Mouse (Mus musculus) liver, embryonic 11.5 days (tissue): ENCODE measurements around the gene Nol12. TPM values are rescaled to one million over a fixed set of nuclear protein-coding genes. Genes with fewer than 3 reads are reported as not detected.

ENCODE experiments used
- ATAC-seq: fragments of 200-750 bp; cut with Nextera tagmentation; replicated peaks from 2 replicates; pipeline ENCODE4 v1.8.0; 2017; ENCODE audit warnings: moderate number of reproducible peaks, mild to moderate bottlenecking, moderate TSS enrichment, moderate library complexity; ENCODE audit not compliant: low FRiP score
- DNase-seq: peaks from one replicate; pipeline ENCODE4 v3.0.0-alpha.2; 2017; ENCODE audit warnings: low spot score
- H3K27ac ChIP-seq: fragments of 300-500 bp; sonication (generic); 2 replicates; pipeline ENCODE4 v1.5.1; 2014; ENCODE audit warnings: mild to moderate bottlenecking, low read depth, low read length, control low read depth
- H3K27me3 ChIP-seq: fragments of 300-500 bp; sonication (generic); replicated peaks from 2 replicates; pipeline ENCODE4 v1.6.1; 2014; ENCODE audit warnings: low read length, mixed read lengths; ENCODE audit not compliant: control insufficient read depth, insufficient read depth
- H3K36me3 ChIP-seq: fragments of 300-500 bp; sonication (generic); 2 replicates; pipeline ENCODE4 v1.6.1; 2014; ENCODE audit warnings: mild to moderate bottlenecking, low read length, moderate library complexity, mixed read lengths; ENCODE audit not compliant: control insufficient read depth, insufficient read depth
- H3K4me1 ChIP-seq: fragments of 300-500 bp; sonication (generic); replicated peaks from 2 replicates; pipeline ENCODE4 v1.6.1; 2014; ENCODE audit warnings: low read length, mixed read lengths; ENCODE audit not compliant: control insufficient read depth, insufficient read depth
- H3K4me2 ChIP-seq: fragments of 300-500 bp; sonication (generic); 2 replicates; pipeline ENCODE4 v1.6.1; 2014; ENCODE audit warnings: mild to moderate bottlenecking, control low read depth, moderate library complexity
- H3K4me3 ChIP-seq: fragments of 300-500 bp; sonication (generic); 2 replicates; pipeline ENCODE4 v1.5.1; 2014; ENCODE audit warnings: low read depth, low read length, control low read depth
- H3K9ac ChIP-seq: fragments of 300-500 bp; sonication (generic); 2 replicates; pipeline ENCODE4 v1.6.1; 2014; ENCODE audit warnings: low read depth, low read length, control low read depth
- H3K9me3 ChIP-seq: fragments of 300-500 bp; sonication (generic); 2 replicates; pipeline ENCODE4 v1.6.1; 2016; ENCODE audit warnings: low read length, inconsistent platforms, mixed read lengths; ENCODE audit not compliant: control insufficient read depth
- WGBS: fragments of 180-500 bp; shearing (Covaris S2); extraction: QIAGEN DNeasy Blood & Tissue Kit; methylation state at CpG from one replicate; pipeline ENCODE4 v1.1.7; 2014; 5-methylcytosine and 5-hydroxymethylcytosine counted together
- polyA plus RNA-seq: library from polyadenylated mRNA; unstranded; fragments of >200 nt; fragmentation: Nextera tagmentation; extraction: Ambion mirVana; gene quantifications from 2 replicates; pipeline ENCODE4 v1.2.1, GENCODE M21; 2014

The Nol12 gene
- polyA plus RNA-seq, 1 experiment from 2014 or later, result 75.3 TPM

GRCm38 (mm10) chr15:78923585-78923984 lies 11.1 kb upstream of the Nol12 start:
- H3K4me2 ChIP-seq, result peak overlapping the region; percentile 83
- 38% methylated on average over 6 of the region's 6 CpGs for WGBS

GRCm38 (mm10) chr15:78925129-78925528 lies 9.6 kb upstream of the Nol12 start:
- Histone ChIP-seq H3K9ac (peak overlapping the region; percentile 77; the same call in 1 of the 2 replicates), H3K27me3 (no peaks in the 10 kb centered on the region), H3K27ac (peak overlapping the region; percentile 89), H3K4me1 (peaks cover 63% of the 10 kb centered on the region), H3K36me3 (peaks cover 9% of the 10 kb centered on the region), H3K4me2 (peak overlapping the region; percentile 97), H3K4me3 (no peak overlapping the region), H3K9me3 (no peaks in the 10 kb centered on the region)
- ATAC-seq (no peak), DNase-seq (no peak)
- 51% methylated on average over 8 of the region's 8 CpGs for WGBS

More at GRCm38 (mm10) chr15:78923585-78923984, 11.1 kb upstream of the Nol12 start:
- Histone ChIP-seq H3K9ac (peak overlapping the region; percentile 71), H3K9me3 (no peaks in the 10 kb centered on the region), H3K36me3 (peaks cover 5% of the 10 kb centered on the region; the same call in 1 of the 2 replicates), H3K27me3 (no peaks in the 10 kb centered on the region), H3K4me3 (peak overlapping the region; percentile 46), H3K4me1 (peaks cover 62% of the 10 kb centered on the region), H3K27ac (peak overlapping the region; percentile 99)
- ATAC-seq, result peak; percentile 76
- DNase-seq, result peak; percentile 71

GRCm38 (mm10) chr15:78926021-78926919 lies 8.5 kb upstream of the Nol12 start, which contains the start of gene Lgals1:
Gene Lgals1, plus strand, starts transcription at chr15:78926725.
- WGBS, result 8% methylated on average over 20 of the region's 20 CpGs
- Histone ChIP-seq H3K27ac (peak within 1 kb of the TSS; percentile 89), H3K9ac (peak within 1 kb of the TSS; percentile 77), H3K4me3 (peak within 1 kb of the TSS; percentile 59), H3K4me1 (peaks cover 60% of the 10 kb centered on the region), H3K27me3 (no peaks in the 10 kb centered on the region), H3K9me3 (no peaks in the 10 kb centered on the region), H3K36me3 (peaks cover 11% of the 10 kb centered on the region), H3K4me2 (peak within 1 kb of the TSS; percentile 97)
- peak; percentile 87 for DNase-seq
- ATAC-seq, result peak; percentile 45

- ATAC-seq (no peak), DNase-seq (no peak)
- Histone ChIP-seq H3K36me3 (peaks cover 8% of the 10 kb centered on the region), H3K4me2 (peak overlapping the region; percentile 97), H3K4me1 (peaks cover 58% of the 10 kb centered on the region), H3K9me3 (no peaks in the 10 kb centered on the region), H3K27ac (peak overlapping the region; percentile 89), H3K4me3 (peak overlapping the region; percentile 59), H3K9ac (peak overlapping the region; percentile 77), H3K27me3 (no peaks in the 10 kb centered on the region)
- WGBS, result 8% methylated on average over 15 of the region's 15 CpGs
Observed at GRCm38 (mm10) chr15:78927021-78927787, 7.5 kb upstream of the Nol12 start.

GRCm38 (mm10) chr15:78927788-78928457 lies 6.8 kb upstream of the Nol12 start:
- H3K4me2 ChIP-seq, result peak overlapping the region; percentile 97
- peak overlapping the region; percentile 89 for H3K27ac ChIP-seq
- under 1% methylated on average over 33 of the region's 35 CpGs for WGBS
- DNase-seq (peak; percentile 87), ATAC-seq (peak; percentile 53)
- peak overlapping the region; percentile 77 for H3K9ac ChIP-seq
- H3K4me3 ChIP-seq, result peak overlapping the region; percentile 59
- H3K27me3 ChIP-seq, result no peaks in the 10 kb centered on the region
- peaks cover 8% of the 10 kb centered on the region for H3K36me3 ChIP-seq
- peaks cover 53% of the 10 kb centered on the region for H3K4me1 ChIP-seq
- no peaks in the 10 kb centered on the region for H3K9me3 ChIP-seq

- Histone ChIP-seq H3K9ac (peak overlapping the region; percentile 77), H3K4me1 (peaks cover 47% of the 10 kb centered on the region)
Observed at GRCm38 (mm10) chr15:78928539-78928938, 6.2 kb upstream of the Nol12 start.

GRCm38 (mm10) chr15:78930192-78930706 lies 4.5 kb upstream of the Nol12 start:
- Histone ChIP-seq H3K9ac (no peak overlapping the region), H3K36me3 (peaks cover 8% of the 10 kb centered on the region), H3K9me3 (no peaks in the 10 kb centered on the region), H3K4me1 (peaks cover 35% of the 10 kb centered on the region), H3K4me2 (no peak overlapping the region), H3K27ac (peak overlapping the region; percentile 25; the same call in 1 of the 2 replicates), H3K27me3 (no peaks in the 10 kb centered on the region), H3K4me3 (no peak overlapping the region)
- no peak for ATAC-seq
- DNase-seq, result no peak
- WGBS, result 91% methylated on average over 6 of the region's 6 CpGs

More at GRCm38 (mm10) chr15:78928539-78928938, 6.2 kb upstream of the Nol12 start:
- no peak for ATAC-seq
- Histone ChIP-seq H3K4me3 (peak overlapping the region; percentile 59), H3K9me3 (no peaks in the 10 kb centered on the region), H3K27ac (peak overlapping the region; percentile 89), H3K36me3 (peaks cover 8% of the 10 kb centered on the region), H3K27me3 (no peaks in the 10 kb centered on the region), H3K4me2 (peak overlapping the region; percentile 97)
- DNase-seq, result no peak
- WGBS, result 41% methylated on average over 8 of the region's 8 CpGs
